ENCODE assay signal across 26 mouse cellular contexts in genomic region chr1:93139713-93140112, GRCm38 (mm10). TPM values are rescaled to one million over a fixed set of nuclear protein-coding genes. Genes with fewer than 3 reads are reported as not detected.
DNase-seq lines count a peak whose midpoint lies in the region; TF ChIP-seq lines count a peak whose summit lies in the region.
"Had no signal": no experiment of that assay in that cellular context is flagged by ENCODE, and none has a peak within 500 bp of the region (broad histone marks: within the 10 kb centered on the region; RNA-seq: fewer than 3 reads in every experiment).

No protein-coding gene starts in this region.

- peak; percentile 39 to 45 for DNase-seq in frontal cortex, postnatal 36 days (ENCODE audit: low spot score in 2 of 2)
- DNase-seq in frontal cortex, postnatal 10 days (ENCODE audit: low spot score in 2 of 2) = no peak
- DNase-seq in left cerebral cortex, adult 18-20 months (ENCODE audit: low spot score in 2 of 2) = peak; percentile 42 to 58
- no peak for DNase-seq in left cerebral cortex, postnatal 4 days
- DNase-seq in Muller cell, postnatal 12 days (ENCODE audit: inconsistent ontology term) = peak; percentile 86
- DNase-seq in urinary bladder, postnatal 10 days (ENCODE audit: low spot score) = no peak
- DNase-seq in lung, postnatal 36 days = no peak
- DNase-seq: adrenal gland, postnatal 36 days; cerebellum, adult 9-10 months; liver, embryonic 13.5 days had no signal

- no peak overlapping the region for H3K4me2 ChIP-seq in myocyte (ENCODE audit: low read depth)
- H3K4me2 ChIP-seq: heart, embryonic 15.5 days; hindbrain, embryonic 15.5 days; kidney, embryonic 15.5 days; liver, embryonic 13.5 days had no signal

- no peak for TF ChIP-seq POLR2A in myocyte (IDR thresholded peaks at IDR 0.05; ENCODE audit: insufficient read length, low read depth)

- no peaks in the 10 kb centered on the region for H3K79me2 ChIP-seq in myocyte (ENCODE audit: control insufficient read depth, insufficient read depth)

- no peak overlapping the region for H3K4me3 ChIP-seq in myocyte
- H3K4me3 ChIP-seq: heart, embryonic 15.5 days; hindbrain, embryonic 15.5 days; kidney, embryonic 15.5 days; liver, embryonic 13.5 days; megakaryocyte, embryonic 14.5 days had no signal

- H3K27me3 ChIP-seq in myocyte (ENCODE audit: control insufficient read depth, insufficient read depth, insufficient read length) = no peaks in the 10 kb centered on the region
- H3K27me3 ChIP-seq: hindbrain, embryonic 15.5 days; kidney, embryonic 15.5 days; liver, embryonic 13.5 days had no signal

- H3K36me3 ChIP-seq in myocyte (ENCODE audit: control insufficient read depth, insufficient read depth) = no peaks in the 10 kb centered on the region
- H3K36me3 ChIP-seq: heart, embryonic 15.5 days; hindbrain, embryonic 15.5 days; kidney, embryonic 15.5 days; liver, embryonic 13.5 days had no signal

- H3ac ChIP-seq in myocyte (ENCODE audit: control insufficient read depth, insufficient read length) = no peak overlapping the region

- intact Hi-C loops in left cerebral cortex, postnatal 4 days (cut with DNase I) = no loop called here

TF ChIP-seq in myocyte, 11 proteins besides CTCF, POLR2A, EP300 and RAD21:
- TF ChIP-seq MYOD1 (IDR thresholded peaks at IDR 0.05; ENCODE audit: control insufficient read depth in 1 of 3, insufficient read length in 2 of 3, low read depth in 2 of 3) (peak in 2 of 3 experiments; percentile 34 to 61), MYOG (IDR thresholded peaks at IDR 0.05; ENCODE audit: control insufficient read depth in 1 of 3, insufficient read depth in 1 of 3, insufficient read length in 2 of 3, low read depth in 2 of 3) (peak in 1 of 3 experiments; percentile 48), E2F4 (IDR thresholded peaks at IDR 0.05; ENCODE audit: insufficient read depth) (no peak)
TF ChIP-seq in myocyte: peak in this region for 2.

RNA-seq across cellular contexts. Expression of gene Agxt, which starts 4.7 kb away (rescaled TPM):
- not detected for total RNA-seq in left cerebral cortex, adult 18-20 months (2021)
- total RNA-seq in left cerebral cortex, postnatal 4 days (2021) = not detected
- polyA plus RNA-seq in myocyte (2012; fragmentation: generic; extraction: Trizol) = not detected
- total RNA-seq: adrenal gland, postnatal 36 days; layer of hippocampus, adult 8-10 months; midbrain, postnatal 0 days had no signal
- polyA plus RNA-seq: activated CD4-positive, CD25-positive, alpha-beta regulatory T cell, adult 4 months; embryonic facial prominence, embryonic 14.5 days; frontal cortex, adult 2 months; gonadal fat pad, adult 2 months; heart, embryonic 15.5 days; hindbrain, embryonic 15.5 days; limb, embryonic 11.5 days; lung, embryonic 16.5 days; midbrain, postnatal 0 days; neural tube, embryonic 11.5 days; Patski; urinary bladder, adult 2 months had no signal

RNA-seq across cellular contexts. Expression of gene 2310007B03Rik, which starts 21.0 kb away (rescaled TPM):
- not detected for total RNA-seq in left cerebral cortex, adult 18-20 months (2021)
- total RNA-seq in left cerebral cortex, postnatal 4 days (2021) = not detected
- polyA plus RNA-seq in myocyte (2012; fragmentation: generic; extraction: Trizol) = 0.06 TPM
- total RNA-seq: adrenal gland, postnatal 36 days; layer of hippocampus, adult 8-10 months had no signal
- polyA plus RNA-seq: activated CD4-positive, CD25-positive, alpha-beta regulatory T cell, adult 4 months; frontal cortex, adult 2 months; Patski had no signal

RNA-seq across cellular contexts. Expression of gene Crocc2, which starts 28.8 kb away (rescaled TPM):
- total RNA-seq in left cerebral cortex, adult 18-20 months (2021) = under 1 TPM; 0.07 to 0.16 TPM
- total RNA-seq in left cerebral cortex, postnatal 4 days (2021) = under 1 TPM; 0.91 to 0.94 TPM
- polyA plus RNA-seq in myocyte (2012; fragmentation: generic; extraction: Trizol) = not detected
- polyA plus RNA-seq: activated CD4-positive, CD25-positive, alpha-beta regulatory T cell, adult 4 months; liver, embryonic 13.5 days had no signal

RNA-seq across cellular contexts. Expression of gene Kif1a, which starts 38.0 kb away (rescaled TPM):
- total RNA-seq in left cerebral cortex, adult 18-20 months (2021) = 100 to 1,000 TPM; 735 to 776 TPM
- 100 to 1,000 TPM; 715 to 768 TPM for total RNA-seq in left cerebral cortex, postnatal 4 days (2021)
- 0.95 TPM for polyA plus RNA-seq in myocyte (2012; fragmentation: generic; extraction: Trizol)
- polyA plus RNA-seq: activated CD4-positive, CD25-positive, alpha-beta regulatory T cell, adult 4 months; Patski had no signal

Comparison
In these comparisons a context has a peak if more than half of its experiments do, and no peak if none do; other contexts are left out.
1. DNase-seq: peak in frontal cortex, postnatal 36 days (2 of 2), left cerebral cortex, adult 18-20 months (2 of 2) and Muller cell, postnatal 12 days (single experiment); none in frontal cortex, postnatal 10 days (0 of 2), left cerebral cortex, postnatal 4 days (single experiment), urinary bladder, postnatal 10 days (single experiment) and lung, postnatal 36 days (single experiment).